Mouse (Mus musculus): Measurements from ENCODE around the gene Hsd3b7. TPM values are rescaled to one million over a fixed set of nuclear protein-coding genes. Genes with fewer than 3 reads are reported as not detected.

The Hsd3b7 gene
- polyA plus RNA-seq (2012; rRNA removed) (44.8 and 45.5 TPM in 2 replicates), polyA plus RNA-seq (2014; fragmentation: Nextera tagmentation; extraction: Ambion mirVana) (44.8 and 45.5 TPM in 2 replicates)

DNA sequence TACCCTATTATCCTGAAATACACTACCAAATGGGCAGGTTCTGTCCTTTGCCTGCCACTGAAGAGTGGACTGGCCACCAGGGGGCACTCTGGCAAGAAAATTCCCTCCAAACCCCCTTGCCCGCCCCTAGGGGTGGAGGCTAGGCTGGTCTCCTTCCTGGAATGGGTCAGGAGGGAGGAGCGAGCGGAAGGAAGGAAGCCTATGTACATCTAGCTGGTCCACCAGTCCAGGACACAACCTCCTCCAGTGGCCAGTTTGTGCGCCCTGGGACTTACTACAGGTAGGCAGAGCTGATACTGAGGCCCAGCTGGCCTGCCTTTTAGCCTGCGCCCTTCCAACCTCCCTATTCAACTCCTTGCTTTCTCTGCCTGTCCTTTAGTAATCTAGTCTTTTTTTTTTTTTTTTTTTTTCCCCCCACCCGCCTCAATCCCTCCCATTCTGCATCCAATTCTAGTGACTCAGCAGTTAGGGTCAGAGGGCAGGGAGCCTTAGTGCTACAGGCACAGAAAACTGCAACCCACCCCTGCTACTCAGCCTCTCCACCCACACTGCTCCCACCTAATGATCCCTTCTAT, at the start of gene Hsd3b7:
Gene Hsd3b7 (plus strand): TSS at position 170 of the 575 bp plus-strand sequence.
- Histone ChIP-seq H3K4me1 (replicated peaks; ENCODE audit: control insufficient read depth in 2 of 2, insufficient read depth in 2 of 2, low read length in 1 of 2) (peaks cover 14 to 18% of the 10 kb centered on the region in 2 experiments), H3K27ac (no peak within 1 kb of the TSS; the same call in 1 of the 2 replicates), H3K9me3 (ENCODE audit: control insufficient read depth, low read length) (no peaks in the 10 kb centered on the region), H3K27me3 (ENCODE audit: control insufficient read depth, insufficient read depth, low read length) (no peaks in the 10 kb centered on the region), H3K4me2 (ENCODE audit: low read depth) (peak within 1 kb of the TSS; percentile 57), H3K9ac (replicated peaks) (peak within 1 kb of the TSS; percentile 27; the same call in 1 of the 2 replicates), H3K36me3 (replicated peaks; ENCODE audit: control insufficient read depth, insufficient read depth, low read depth) (peaks cover 35% of the 10 kb centered on the region), H3K4me3 (ENCODE audit: insufficient read depth in 1 of 2, low read depth in 2 of 2, low read length in 2 of 2) (peak within 1 kb of the TSS; percentile 30 to 47)
- no peak for TF ChIP-seq EP300 (IDR thresholded peaks at IDR 0.05; ENCODE audit: low read depth)
- peak; percentile 98 for TF ChIP-seq CTCF (IDR thresholded peaks at IDR 0.05; ENCODE audit: low read depth)
- peak; percentile 40 for ATAC-seq (ENCODE audit: insufficient read depth)
- peak; percentile 61 to 69 (median 67) for DNase-seq (ENCODE audit: low read depth in 3 of 3, low spot score in 3 of 3)
- 25% methylated on average over 6 of the region's 6 CpGs for WGBS (ENCODE audit: insufficient replicate concordance)

DNA sequence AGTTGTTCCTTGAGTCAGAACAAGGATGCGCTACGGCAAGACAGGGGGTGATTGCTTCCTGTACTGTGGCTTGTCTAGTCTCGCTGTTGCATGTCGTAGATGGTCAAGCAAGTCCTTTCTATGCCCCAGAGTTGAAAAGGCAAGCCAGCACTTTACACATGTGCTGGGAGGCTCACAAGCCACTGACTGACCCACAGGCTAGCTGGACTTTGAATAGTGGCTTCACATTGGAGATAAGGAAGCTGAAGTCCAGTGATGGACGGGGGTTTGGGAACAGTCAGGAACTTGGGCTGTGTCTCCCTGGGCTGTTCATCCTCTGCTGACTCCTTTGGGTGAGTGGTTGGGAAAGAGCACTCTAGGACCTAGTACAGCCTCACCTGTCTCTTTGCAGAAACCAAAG, 48.8 kb upstream of the Hsd3b7 start:
- TF ChIP-seq CTCF (IDR thresholded peaks at IDR 0.05; ENCODE audit: low read depth): no peak
- TF ChIP-seq EP300 (IDR thresholded peaks at IDR 0.05; ENCODE audit: low read depth): no peak
- ATAC-seq (ENCODE audit: insufficient read depth) (no peak), DNase-seq (ENCODE audit: low read depth in 3 of 3, low spot score in 3 of 3) (no peak)
- Histone ChIP-seq H3K9me3 (ENCODE audit: control insufficient read depth, low read length) (no peaks in the 10 kb centered on the region), H3K4me2 (ENCODE audit: low read depth) (no peak overlapping the region), H3K4me1 (replicated peaks; ENCODE audit: control insufficient read depth in 2 of 2, insufficient read depth in 2 of 2, low read length in 1 of 2) (no peaks in the 10 kb centered on the region; a peak in 3 of 4 replicates), H3K9ac (replicated peaks) (no peak overlapping the region), H3K36me3 (replicated peaks; ENCODE audit: control insufficient read depth, insufficient read depth, low read depth) (no peaks in the 10 kb centered on the region; the same call in 1 of the 2 replicates), H3K27me3 (ENCODE audit: control insufficient read depth, insufficient read depth, low read length) (no peaks in the 10 kb centered on the region), H3K27ac (no peak overlapping the region), H3K4me3 (ENCODE audit: insufficient read depth in 1 of 2, low read depth in 2 of 2, low read length in 2 of 2) (no peak overlapping the region)
- WGBS (ENCODE audit: insufficient replicate concordance): 81% methylated on average over 5 of the region's 5 CpGs

DNA sequence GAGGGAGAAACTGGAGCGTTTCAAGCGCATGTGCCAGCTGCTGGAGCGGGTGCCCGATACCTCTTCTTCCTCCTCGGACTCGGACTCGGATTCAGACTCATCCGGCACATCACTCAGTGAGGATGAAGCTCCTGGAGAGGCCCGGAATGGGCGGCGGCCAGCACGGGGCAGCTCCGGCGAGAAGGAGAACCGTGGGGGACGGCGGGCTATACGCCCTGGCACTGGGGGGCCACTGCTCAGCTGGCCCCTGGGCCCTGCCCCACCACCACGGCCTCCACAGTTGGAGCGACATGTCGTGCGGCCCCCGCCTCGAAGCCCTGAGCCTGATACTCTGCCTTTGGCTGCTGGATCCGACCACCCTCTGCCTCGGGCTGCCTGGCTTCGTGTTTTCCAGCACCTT, 48.3 kb upstream of the Hsd3b7 start:
- Histone ChIP-seq H3K4me3 (ENCODE audit: insufficient read depth in 1 of 2, low read depth in 2 of 2, low read length in 2 of 2) (no peak overlapping the region), H3K27ac (no peak overlapping the region), H3K27me3 (ENCODE audit: control insufficient read depth, insufficient read depth, low read length) (no peaks in the 10 kb centered on the region), H3K4me2 (ENCODE audit: low read depth) (no peak overlapping the region), H3K9ac (replicated peaks) (no peak overlapping the region), H3K4me1 (replicated peaks; ENCODE audit: control insufficient read depth in 2 of 2, insufficient read depth in 2 of 2, low read length in 1 of 2) (no peaks in the 10 kb centered on the region; a peak in 2 of 4 replicates), H3K9me3 (ENCODE audit: control insufficient read depth, low read length) (no peaks in the 10 kb centered on the region), H3K36me3 (replicated peaks; ENCODE audit: control insufficient read depth, insufficient read depth, low read depth) (no peaks in the 10 kb centered on the region; the same call in 1 of the 2 replicates)
- DNase-seq (ENCODE audit: low read depth in 3 of 3, low spot score in 3 of 3): no peak
- TF ChIP-seq CTCF (IDR thresholded peaks at IDR 0.05; ENCODE audit: low read depth): no peak
- no peak for TF ChIP-seq EP300 (IDR thresholded peaks at IDR 0.05; ENCODE audit: low read depth)
- WGBS (ENCODE audit: insufficient replicate concordance): 88% methylated on average over 27 of the region's 27 CpGs
- ATAC-seq (ENCODE audit: insufficient read depth): no peak

DNA sequence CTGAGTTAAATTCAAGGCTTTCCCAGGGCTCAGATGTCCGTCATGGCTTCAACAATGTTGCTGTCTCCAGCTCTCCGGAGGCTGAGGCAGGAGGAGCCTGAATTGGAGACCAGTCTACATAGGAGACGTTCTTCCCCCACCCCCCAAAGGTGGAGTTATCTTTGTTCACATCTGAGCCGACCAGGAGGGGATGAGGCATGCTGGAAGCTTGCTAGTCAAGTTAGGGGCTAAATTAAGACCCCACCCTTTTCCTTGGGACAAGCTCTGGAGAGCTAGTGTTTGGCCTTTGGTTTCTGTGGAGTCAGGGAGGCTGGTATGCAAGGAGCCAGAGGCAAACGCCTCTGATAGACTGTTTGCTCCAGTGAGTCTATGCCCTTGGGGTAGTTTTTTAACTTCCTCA, 47.2 kb upstream of the Hsd3b7 start:
- H3K27me3 ChIP-seq (ENCODE audit: control insufficient read depth, insufficient read depth, low read length): no peaks in the 10 kb centered on the region
- ATAC-seq (ENCODE audit: insufficient read depth): no peak
- WGBS (ENCODE audit: insufficient replicate concordance): 58% methylated on average over 5 of the region's 5 CpGs
- no peak overlapping the region for H3K9ac ChIP-seq (replicated peaks)
- H3K4me2 ChIP-seq (ENCODE audit: low read depth): no peak overlapping the region
- no peak overlapping the region for H3K4me3 ChIP-seq (ENCODE audit: insufficient read depth in 1 of 2, low read depth in 2 of 2, low read length in 2 of 2)
- TF ChIP-seq EP300 (IDR thresholded peaks at IDR 0.05; ENCODE audit: low read depth) (no peak), CTCF (IDR thresholded peaks at IDR 0.05; ENCODE audit: low read depth) (no peak)
- H3K4me1 ChIP-seq (replicated peaks; ENCODE audit: control insufficient read depth in 2 of 2, insufficient read depth in 2 of 2, low read length in 1 of 2): no peaks in the 10 kb centered on the region; a peak in 2 of 4 replicates
- no peak for DNase-seq (ENCODE audit: low read depth in 3 of 3, low spot score in 3 of 3)
- no peaks in the 10 kb centered on the region for H3K9me3 ChIP-seq (ENCODE audit: control insufficient read depth, low read length)
- H3K27ac ChIP-seq: no peak overlapping the region
- H3K36me3 ChIP-seq (replicated peaks; ENCODE audit: control insufficient read depth, insufficient read depth, low read depth): no peaks in the 10 kb centered on the region; the same call in 1 of the 2 replicates

DNA sequence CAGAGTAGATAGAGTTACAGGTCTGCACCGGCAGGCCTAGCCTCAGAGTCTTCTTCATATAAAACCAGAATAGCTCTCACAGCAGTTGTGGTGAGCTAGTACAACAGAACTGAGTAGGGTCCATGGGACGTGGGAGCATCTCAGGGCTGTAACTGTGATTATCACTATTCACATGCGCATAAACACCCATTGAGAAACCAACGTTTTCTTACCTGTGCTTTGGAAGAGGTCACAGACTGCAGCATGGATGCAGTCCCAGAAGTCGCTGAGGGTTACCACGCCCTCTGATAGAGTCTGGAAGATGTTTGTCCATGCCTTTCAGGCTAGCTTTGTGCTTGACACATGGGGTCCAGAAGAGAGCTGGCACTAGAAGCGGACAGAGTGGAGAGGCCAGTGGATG, 46.7 kb upstream of the Hsd3b7 start:
- Histone ChIP-seq H3K9me3 (ENCODE audit: control insufficient read depth, low read length) (no peaks in the 10 kb centered on the region), H3K4me2 (ENCODE audit: low read depth) (no peak overlapping the region), H3K27me3 (ENCODE audit: control insufficient read depth, insufficient read depth, low read length) (no peaks in the 10 kb centered on the region), H3K36me3 (replicated peaks; ENCODE audit: control insufficient read depth, insufficient read depth, low read depth) (no peaks in the 10 kb centered on the region; the same call in 1 of the 2 replicates), H3K9ac (replicated peaks) (no peak overlapping the region), H3K4me1 (replicated peaks; ENCODE audit: control insufficient read depth in 2 of 2, insufficient read depth in 2 of 2, low read length in 1 of 2) (no peaks in the 10 kb centered on the region; a peak in 2 of 4 replicates), H3K4me3 (ENCODE audit: insufficient read depth in 1 of 2, low read depth in 2 of 2, low read length in 2 of 2) (no peak overlapping the region), H3K27ac (no peak overlapping the region)
- TF ChIP-seq CTCF (IDR thresholded peaks at IDR 0.05; ENCODE audit: low read depth) (no peak), EP300 (IDR thresholded peaks at IDR 0.05; ENCODE audit: low read depth) (no peak)
- ATAC-seq (ENCODE audit: insufficient read depth) (no peak), DNase-seq (ENCODE audit: low read depth in 3 of 3, low spot score in 3 of 3) (no peak)
- WGBS (ENCODE audit: insufficient replicate concordance): 73% methylated on average over 7 of the region's 7 CpGs
